Mouse (Mus musculus): ENCODE measurements at regions not wholly inside any gene's neighbourhood (a gene's known extent, or its start where the extent isn't known, plus 50 kb on each side); places are given as distances from the start of the nearest gene placed in this dataset.

- DNase-seq (ENCODE audit: low read depth in 2 of 2, low spot score in 2 of 2): peak; percentile 42 to 56
Measured at GRCm38 (mm10) chr5:119280146-119280545, 390.3 kb upstream of the Tbx3 start.

DNA sequence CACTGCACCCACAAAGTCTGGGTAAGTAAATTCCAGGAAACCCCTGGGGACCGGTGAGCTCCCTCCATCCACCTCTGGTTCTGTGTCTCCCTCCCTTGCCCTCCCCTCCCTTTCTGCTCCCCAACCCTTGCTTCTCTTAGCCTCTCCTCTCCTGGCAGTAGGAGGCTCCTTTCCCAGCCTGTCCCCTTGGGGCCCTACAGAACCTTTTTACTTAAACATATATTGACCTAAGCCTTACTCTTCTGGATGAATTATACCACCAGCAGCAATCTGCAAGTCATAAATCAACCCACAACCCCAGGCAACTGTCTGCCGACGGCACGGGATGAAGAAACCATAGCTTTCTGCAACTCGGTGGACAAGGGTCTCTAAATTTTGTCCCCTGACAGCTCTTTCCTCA is 380.7 kb upstream of the Tbx3 start:
- no peak for DNase-seq (ENCODE audit: low read depth in 2 of 2, low spot score in 2 of 2)

DNA sequence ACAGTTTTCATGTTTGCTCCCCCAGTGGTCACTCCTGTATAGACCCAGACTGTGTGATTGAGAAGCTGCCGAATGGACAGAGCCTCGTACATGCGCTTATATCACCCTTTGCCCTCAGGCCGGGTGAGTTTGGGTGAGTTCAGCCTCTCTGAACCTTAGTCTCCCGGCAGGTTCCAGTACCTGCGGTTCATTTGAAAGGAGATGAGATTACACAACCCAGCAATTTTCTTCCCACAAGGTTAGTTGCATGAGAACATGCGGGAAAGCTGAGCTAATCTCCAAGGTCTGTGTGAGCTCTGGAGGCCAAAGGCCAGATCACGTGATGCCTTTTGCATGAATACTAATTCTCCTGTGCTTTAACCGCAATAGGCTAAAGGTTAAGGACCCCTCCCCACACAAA is 378.1 kb upstream of the Tbx3 start:
- no peak for DNase-seq (ENCODE audit: low read depth in 2 of 2, low spot score in 2 of 2)

DNA sequence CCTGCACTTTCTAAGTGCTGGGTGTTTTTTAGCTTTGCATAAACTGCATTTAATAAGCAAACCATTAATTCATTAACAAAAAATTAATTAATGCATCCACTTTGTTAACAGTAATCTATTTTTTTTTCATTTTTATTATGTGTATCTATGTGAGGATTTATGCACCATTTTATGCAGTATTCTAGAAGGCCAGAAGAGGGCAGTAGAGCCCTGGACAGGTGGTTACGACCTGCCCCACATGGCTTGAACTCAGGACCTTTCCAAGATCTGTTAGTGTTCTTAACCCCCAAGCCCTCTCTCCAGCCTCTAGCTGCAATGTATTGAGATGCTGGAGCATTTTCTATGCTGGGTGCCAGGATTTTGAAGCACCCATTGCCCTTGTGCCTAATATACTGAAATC is 377.6 kb upstream of the Tbx3 start:
- no peak for DNase-seq (ENCODE audit: low read depth in 2 of 2, low spot score in 2 of 2)

DNA sequence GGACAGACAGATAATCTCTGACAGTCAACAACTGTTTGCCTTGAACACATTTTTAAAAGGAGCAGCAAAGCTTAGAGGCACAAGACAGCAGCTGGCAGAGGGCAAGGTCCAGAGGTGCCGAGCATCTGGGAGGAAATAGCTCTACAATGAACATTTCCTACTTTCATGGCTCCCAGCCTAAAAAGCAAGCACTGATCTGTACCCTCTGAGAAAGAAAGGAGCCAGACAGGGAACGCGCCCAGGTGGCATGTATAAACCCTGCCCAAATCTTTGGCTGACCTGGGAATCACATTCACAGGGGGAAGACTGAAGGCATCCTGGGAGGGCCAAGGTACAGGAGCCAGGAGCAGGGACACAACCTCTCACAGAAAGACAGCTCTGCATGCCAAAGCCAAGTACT is 371.2 kb upstream of the Tbx3 start:
- no peak for DNase-seq (ENCODE audit: low read depth in 2 of 2, low spot score in 2 of 2)

GRCm38 (mm10) chr5:119300106-119300505 is 370.4 kb upstream of the Tbx3 start:
- no peak for DNase-seq (ENCODE audit: low read depth in 2 of 2, low spot score in 2 of 2)

DNA sequence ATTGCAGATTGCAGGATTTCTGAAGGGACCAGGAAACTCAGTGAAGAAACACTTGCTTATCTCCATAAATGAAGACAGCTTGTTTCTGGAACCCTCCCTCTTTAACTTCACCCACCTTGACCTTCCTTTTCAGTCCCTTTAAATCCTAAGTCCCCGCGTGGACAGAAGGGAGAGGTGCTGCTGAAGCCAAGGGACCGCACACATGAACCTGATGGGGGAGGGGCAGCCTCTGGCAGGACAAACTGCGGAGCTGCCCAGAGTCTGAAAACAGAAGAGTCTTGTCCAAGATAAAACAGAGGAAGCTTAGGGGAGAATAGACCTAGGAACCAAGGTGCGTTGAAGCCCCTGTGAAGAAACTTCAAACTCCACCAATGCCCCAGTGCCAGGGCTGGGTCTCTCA is 368.9 kb upstream of the Tbx3 start:
- DNase-seq (ENCODE audit: low read depth in 2 of 2, low spot score in 2 of 2): no peak

DNA sequence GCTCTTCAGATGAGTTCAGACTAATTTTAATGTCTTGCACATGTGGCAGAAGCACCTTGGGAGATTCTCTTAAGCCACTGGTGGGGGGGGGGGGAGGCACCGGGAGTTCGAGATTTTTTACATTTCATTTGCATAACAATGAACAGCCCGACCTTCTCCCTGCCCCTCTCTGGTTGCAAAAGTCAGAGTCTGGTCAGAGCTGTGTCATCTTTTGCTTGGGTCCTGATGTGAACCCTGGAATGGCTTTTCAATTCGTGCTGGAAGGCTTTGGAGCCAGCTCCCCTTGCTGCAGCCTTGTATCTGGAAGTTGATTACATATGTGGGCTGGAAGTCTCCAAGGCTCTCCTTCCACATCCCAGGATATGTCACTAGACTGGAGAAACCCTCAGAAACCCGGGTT is 365.7 kb upstream of the Tbx3 start:
- DNase-seq (ENCODE audit: low read depth in 2 of 2, low spot score in 2 of 2): no peak

DNA sequence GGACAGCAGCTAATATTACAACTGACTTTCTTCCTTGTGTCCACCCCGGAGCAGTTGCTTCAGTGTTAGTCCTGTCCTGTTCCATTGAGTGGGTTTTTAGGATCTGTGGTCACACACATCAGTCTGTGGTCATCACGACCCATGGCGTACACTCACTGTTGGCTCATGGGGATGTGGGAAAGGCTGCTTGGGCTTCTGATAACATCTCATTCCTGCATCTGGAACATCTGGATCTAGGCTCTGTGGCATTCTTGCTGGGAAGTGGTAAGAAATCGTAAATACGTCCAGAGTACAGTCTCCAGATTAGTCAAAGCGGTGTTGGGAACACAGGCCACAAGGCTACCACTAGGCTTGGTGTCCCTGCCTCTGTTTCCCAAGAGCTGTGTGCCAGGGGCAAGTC is 362.7 kb upstream of the Tbx3 start:
- no peak for DNase-seq (ENCODE audit: low read depth in 2 of 2, low spot score in 2 of 2)

DNA sequence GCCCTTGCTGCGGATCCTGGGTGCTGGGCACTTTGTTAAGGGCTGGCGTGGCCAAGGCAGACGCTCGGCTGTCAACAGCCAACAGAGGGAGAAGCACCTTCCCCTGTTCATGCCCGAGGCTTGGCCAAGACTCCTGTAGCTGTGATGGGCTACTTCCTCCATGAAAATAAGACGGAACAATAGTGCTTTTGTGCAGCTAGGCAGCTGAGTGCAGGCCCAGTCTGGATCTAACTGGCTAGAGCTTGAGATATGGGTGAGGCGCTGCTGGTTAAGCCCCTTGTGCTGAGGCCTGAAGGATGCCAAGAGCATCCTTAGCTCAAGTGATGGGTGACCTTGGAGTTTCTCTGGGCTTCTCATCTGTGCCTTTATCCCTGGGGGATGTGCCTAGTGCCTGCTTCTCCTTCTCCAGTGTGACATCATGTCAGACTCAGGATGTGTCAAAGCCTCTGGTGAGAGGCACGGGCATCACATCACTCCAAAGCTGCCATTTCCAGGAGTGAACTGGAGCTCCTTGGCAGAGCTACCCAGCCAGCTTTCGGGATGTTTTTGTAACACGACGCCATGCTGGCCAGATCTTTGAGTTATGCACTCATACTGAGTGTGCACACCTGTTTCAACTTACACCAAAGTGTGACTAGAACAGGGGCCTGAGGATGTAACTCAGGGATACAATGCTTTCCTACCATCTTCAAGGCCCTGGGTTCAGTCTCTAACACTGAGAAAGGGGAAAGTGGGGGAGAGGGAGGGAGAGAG is 360.1 kb upstream of the Tbx3 start:
- DNase-seq (ENCODE audit: low read depth in 2 of 2, low spot score in 2 of 2): no peak

- DNase-seq (ENCODE audit: low read depth in 2 of 2, low spot score in 2 of 2): no peak
Measured at GRCm38 (mm10) chr5:119312808-119313207, 357.7 kb upstream of the Tbx3 start.

GRCm38 (mm10) chr5:119315149-119315548 is 355.3 kb upstream of the Tbx3 start:
- no peak for DNase-seq (ENCODE audit: low read depth in 2 of 2, low spot score in 2 of 2)

GRCm38 (mm10) chr5:119317617-119318016 is 352.9 kb upstream of the Tbx3 start:
- DNase-seq (ENCODE audit: low read depth in 2 of 2, low spot score in 2 of 2): no peak

DNA sequence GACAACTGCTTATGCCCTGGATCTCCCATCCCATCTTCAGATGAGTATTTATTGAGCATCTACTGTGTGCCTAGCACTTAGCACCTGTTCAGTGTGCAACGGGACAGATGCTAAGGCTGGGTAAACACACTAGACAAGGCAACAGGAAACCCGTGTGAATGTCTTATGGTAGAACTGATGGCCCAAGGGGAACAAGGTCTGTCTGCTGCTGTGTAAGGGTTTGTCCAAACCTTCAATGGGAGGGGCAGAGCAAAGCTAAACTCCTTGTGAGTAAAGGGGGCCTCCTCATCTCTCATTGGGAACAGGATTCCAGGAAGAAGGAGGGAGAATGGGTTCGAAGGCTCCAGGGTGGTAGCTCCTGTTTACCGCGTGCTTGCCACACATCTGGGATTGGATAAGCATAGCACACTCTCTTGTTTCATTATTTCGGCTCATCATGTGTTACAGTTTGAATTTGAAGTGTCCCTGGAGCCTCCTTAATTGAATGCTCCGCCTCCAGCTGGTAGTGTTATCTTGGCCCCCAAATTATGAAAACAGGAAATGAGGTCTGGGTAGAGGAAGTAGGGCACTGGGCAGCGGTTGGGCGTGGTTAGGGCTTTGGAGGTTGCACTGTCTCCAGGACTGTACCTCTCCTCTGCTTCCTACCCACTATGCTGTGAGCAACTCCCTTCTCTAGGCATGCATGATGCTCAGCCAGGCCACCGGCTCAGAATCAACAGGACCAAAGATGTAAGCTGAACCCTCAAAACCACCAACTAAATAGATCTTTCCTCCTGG is 348.9 kb upstream of the Tbx3 start:
- DNase-seq (ENCODE audit: low read depth in 2 of 2, low spot score in 2 of 2): peak in 1 of 2 experiments; percentile 15

- DNase-seq (ENCODE audit: low read depth in 2 of 2, low spot score in 2 of 2): no peak
Measured at GRCm38 (mm10) chr5:119322411-119322810, 348.1 kb upstream of the Tbx3 start.

DNA sequence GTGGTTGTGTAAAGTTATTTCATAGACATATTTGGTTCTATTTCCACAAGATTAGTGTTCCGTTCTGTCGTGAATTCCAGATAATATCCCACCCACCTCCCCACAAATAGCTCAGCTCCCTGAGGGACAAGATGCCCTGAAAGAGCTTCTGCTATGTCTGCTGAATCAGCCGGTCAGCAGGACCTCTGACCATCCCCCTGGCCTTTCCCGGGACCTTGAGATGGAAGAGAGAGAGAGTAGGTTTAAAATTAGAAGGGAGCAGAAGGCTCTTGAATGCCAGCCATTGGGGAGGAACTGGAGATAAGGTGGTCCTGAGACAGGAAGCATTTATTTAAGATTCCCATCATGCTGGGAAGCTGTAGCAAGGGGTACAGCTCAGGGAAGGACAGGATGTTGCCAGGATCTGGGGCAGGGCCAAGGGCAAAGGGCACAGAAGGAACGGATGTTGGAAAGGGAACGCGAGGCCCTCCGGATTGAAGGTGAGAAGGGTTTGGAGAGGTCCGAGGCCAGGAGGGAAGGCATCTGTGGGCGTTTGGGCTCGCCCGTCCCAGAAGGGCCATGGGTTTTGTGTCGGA is 344.7 kb upstream of the Tbx3 start:
- DNase-seq (ENCODE audit: low read depth in 2 of 2, low spot score in 2 of 2): no peak

GRCm38 (mm10) chr5:119326895-119327294 is 343.6 kb upstream of the Tbx3 start:
- no peak for DNase-seq (ENCODE audit: low read depth in 2 of 2, low spot score in 2 of 2)

DNA sequence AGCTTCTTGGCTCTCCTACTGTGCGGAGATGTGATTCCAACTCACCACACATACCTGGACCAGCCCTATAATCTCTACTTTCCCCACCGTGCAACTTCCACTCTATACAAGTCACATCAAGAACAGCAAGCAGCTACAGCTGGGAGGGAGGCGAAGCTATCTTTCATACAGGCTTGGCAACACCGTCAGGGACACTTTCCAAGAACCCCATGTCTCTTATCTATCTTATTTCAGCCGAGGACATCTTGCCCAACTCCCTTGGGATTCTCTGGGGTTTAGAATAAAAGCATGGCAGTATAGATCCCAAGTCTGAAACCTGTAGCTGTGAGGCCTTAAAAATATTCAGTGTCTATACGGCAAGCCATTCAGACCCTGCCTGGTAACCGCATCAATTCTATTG is 341.5 kb upstream of the Tbx3 start:
- no peak for DNase-seq (ENCODE audit: low read depth in 2 of 2, low spot score in 2 of 2)

- no peak for DNase-seq (ENCODE audit: low read depth in 2 of 2, low spot score in 2 of 2)
Measured at GRCm38 (mm10) chr5:119329371-119329770, 341.1 kb upstream of the Tbx3 start.

GRCm38 (mm10) chr5:119329860-119330259 is 340.6 kb upstream of the Tbx3 start:
- no peak for DNase-seq (ENCODE audit: low read depth in 2 of 2, low spot score in 2 of 2)

- no peak for DNase-seq (ENCODE audit: low read depth in 2 of 2, low spot score in 2 of 2)
Measured at GRCm38 (mm10) chr5:119331461-119331860, 339.0 kb upstream of the Tbx3 start.

DNA sequence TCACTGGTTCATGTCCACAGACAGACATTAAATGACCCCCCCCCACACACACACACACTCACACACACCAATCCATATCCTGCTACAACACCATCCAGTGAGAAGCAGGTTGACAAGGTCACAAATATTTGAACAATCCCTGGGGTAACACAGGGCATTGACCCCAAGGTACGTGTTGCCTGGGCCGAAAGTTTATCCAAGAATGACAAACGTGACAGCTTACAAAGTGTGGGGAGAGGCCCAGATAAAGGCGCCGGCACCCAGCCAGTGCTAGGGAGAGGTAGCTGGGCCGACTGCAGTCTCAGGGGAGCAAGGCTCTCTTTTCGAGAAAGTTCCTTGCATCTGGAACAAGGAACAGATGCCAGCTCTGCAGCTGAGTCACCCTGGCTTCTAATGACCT is 337.8 kb upstream of the Tbx3 start:
- DNase-seq (ENCODE audit: low read depth in 2 of 2, low spot score in 2 of 2): no peak

All from CD8-positive naive resting alpha-beta T cell, adult 2 months (primary cell).